Mouse (Mus musculus) limb, embryonic 15.5 days (tissue): ENCODE data around the gene Nrp1. TPM values are rescaled to one million over a fixed set of nuclear protein-coding genes. Genes with fewer than 3 reads are reported as not detected.
A peak's percentile ranks its signal among the peaks of the same experiment; 100 is the strongest.

Experiments
- ATAC-seq: fragments of 200-750 bp; cut with Nextera tagmentation; 2 replicates; pipeline ENCODE4 v1.8.0; 2017; ENCODE audit warnings: low read depth, moderate TSS enrichment; ENCODE audit not compliant: insufficient number of reproducible peaks, low FRiP score, low TSS enrichment
- H3K27ac ChIP-seq: fragments of 300-500 bp; sonication (generic); 2 replicates; pipeline ENCODE4 v1.5.1; 2015; ENCODE audit warnings: moderate library complexity, mild to moderate bottlenecking, inconsistent platforms
- H3K27me3 ChIP-seq: fragments of 300-500 bp; sonication (generic); 2 replicates; pipeline ENCODE4 v1.6.1; 2015; ENCODE audit warnings: inconsistent platforms
- H3K36me3 ChIP-seq: fragments of 300-500 bp; sonication (generic); 2 replicates; pipeline ENCODE4 v1.6.1; 2015; ENCODE audit warnings: inconsistent platforms
- H3K4me1 ChIP-seq: fragments of 300-500 bp; sonication (generic); 2 replicates; pipeline ENCODE4 v1.6.1; 2015; ENCODE audit warnings: inconsistent platforms
- H3K4me2 ChIP-seq: fragments of 300-500 bp; sonication (generic); 2 replicates; pipeline ENCODE4 v1.6.1; 2015; ENCODE audit warnings: mild to moderate bottlenecking, inconsistent platforms
- H3K4me3 ChIP-seq: fragments of 300-500 bp; sonication (generic); 2 replicates; pipeline ENCODE4 v1.5.1; 2015; ENCODE audit warnings: mild to moderate bottlenecking, inconsistent platforms
- H3K9ac ChIP-seq: fragments of 300-500 bp; sonication (generic); 2 replicates; pipeline ENCODE4 v1.6.1; 2015; ENCODE audit warnings: inconsistent platforms
- H3K9me3 ChIP-seq: fragments of 300-500 bp; sonication (generic); 2 replicates; pipeline ENCODE4 v1.6.1; 2016; ENCODE audit warnings: inconsistent platforms
- WGBS: fragments of 180-500 bp; shearing (Covaris S2); methylation state at CpG from one replicate; pipeline ENCODE4 v1.1.7; 2015; 5-methylcytosine and 5-hydroxymethylcytosine counted together
- polyA plus RNA-seq: library from polyadenylated mRNA; unstranded; fragments of >200 nt; fragmentation: Nextera tagmentation; extraction: Ambion mirVana; gene quantifications from 2 replicates; pipeline ENCODE4 v1.2.1, GENCODE M21; 2015

The Nrp1 gene
- 93.4 and 100 TPM in 2 replicates for polyA plus RNA-seq

- H3K4me1 ChIP-seq, result peaks cover 35% of the 10 kb centered on the region
- peaks cover 11% of the 10 kb centered on the region for H3K27me3 ChIP-seq
- peak; percentile 35; the same call in 1 of the 2 replicates for ATAC-seq
These were observed at the start of gene Nrp1 for GRCm38 (mm10) chr8:128358406-128358755. Gene Nrp1 (plus strand): TSS chr8:128358604.

GRCm38 (mm10) chr8:128320797-128321196 lies 37.6 kb upstream of the Nrp1 start:
- H3K9me3 ChIP-seq, result no peaks in the 10 kb centered on the region
- ATAC-seq, result no peak
- no peak overlapping the region for H3K27ac ChIP-seq
- H3K36me3 ChIP-seq, result no peaks in the 10 kb centered on the region
- no peak overlapping the region for H3K9ac ChIP-seq
- 87% methylated on average over 2 of the region's 2 CpGs for WGBS
- no peak overlapping the region for H3K4me3 ChIP-seq
- no peaks in the 10 kb centered on the region for H3K27me3 ChIP-seq
- no peaks in the 10 kb centered on the region for H3K4me1 ChIP-seq
- no peak overlapping the region for H3K4me2 ChIP-seq

More at GRCm38 (mm10) chr8:128358406-128358755, at the start of gene Nrp1:
- Histone ChIP-seq H3K27ac (peak within 1 kb of the TSS; percentile 93), H3K9ac (peak within 1 kb of the TSS; percentile 65), H3K9me3 (no peaks in the 10 kb centered on the region), H3K4me2 (peak within 1 kb of the TSS; percentile 88), H3K4me3 (peak within 1 kb of the TSS; percentile 71), H3K36me3 (no peaks in the 10 kb centered on the region)
- under 1% methylated on average over 21 of the region's 21 CpGs for WGBS

- Histone ChIP-seq H3K4me1 (0 out of 2 replicates have a peak, but pooled peaks cover 4% of the 10 kb centered on the region), H3K4me3 (no peak overlapping the region), H3K4me2 (no peak overlapping the region), H3K27me3 (no peaks in the 10 kb centered on the region), H3K27ac (no peak overlapping the region), H3K9me3 (no peaks in the 10 kb centered on the region), H3K36me3 (no peaks in the 10 kb centered on the region), H3K9ac (no peak overlapping the region)
- no peak for ATAC-seq
- WGBS, result 86% methylated on average over 1 of the region's 1 CpGs
These were observed 31.1 kb upstream of the Nrp1 start for GRCm38 (mm10) chr8:128327281-128327680.

GRCm38 (mm10) chr8:128327922-128328321 lies 30.5 kb upstream of the Nrp1 start:
- Histone ChIP-seq H3K36me3 (no peaks in the 10 kb centered on the region), H3K27ac (no peak overlapping the region), H3K4me2 (no peak overlapping the region), H3K4me3 (no peak overlapping the region), H3K9me3 (no peaks in the 10 kb centered on the region), H3K9ac (no peak overlapping the region), H3K27me3 (no peaks in the 10 kb centered on the region), H3K4me1 (0 out of 2 replicates have a peak, but pooled peaks cover 4% of the 10 kb centered on the region)
- WGBS, result 11% methylated on average over 2 of the region's 2 CpGs
- no peak for ATAC-seq

GRCm38 (mm10) chr8:128329502-128329901 lies 28.9 kb upstream of the Nrp1 start:
- H3K4me2 ChIP-seq, result no peak overlapping the region
- no peaks in the 10 kb centered on the region for H3K36me3 ChIP-seq
- 0 out of 2 replicates have a peak, but pooled peaks cover 4% of the 10 kb centered on the region for H3K4me1 ChIP-seq
- H3K27ac ChIP-seq, result no peak overlapping the region
- H3K9ac ChIP-seq, result no peak overlapping the region
- H3K27me3 ChIP-seq, result no peaks in the 10 kb centered on the region
- 90% methylated on average over 3 of the region's 3 CpGs for WGBS
- no peaks in the 10 kb centered on the region for H3K9me3 ChIP-seq
- H3K4me3 ChIP-seq, result no peak overlapping the region
- ATAC-seq, result no peak

- no peak overlapping the region for H3K9ac ChIP-seq
- no peak overlapping the region for H3K27ac ChIP-seq
- H3K36me3 ChIP-seq, result no peaks in the 10 kb centered on the region
- H3K27me3 ChIP-seq, result no peaks in the 10 kb centered on the region
- H3K4me2 ChIP-seq, result no peak overlapping the region
- H3K9me3 ChIP-seq, result no peaks in the 10 kb centered on the region
- no peak overlapping the region for H3K4me3 ChIP-seq
- ATAC-seq, result no peak
- WGBS, result 81% methylated on average over 3 of the region's 3 CpGs
- H3K4me1 ChIP-seq, result no peaks in the 10 kb centered on the region
These were observed 22.4 kb upstream of the Nrp1 start for GRCm38 (mm10) chr8:128335976-128336375.

- Histone ChIP-seq H3K9me3 (no peaks in the 10 kb centered on the region), H3K27me3 (no peaks in the 10 kb centered on the region), H3K4me3 (no peak overlapping the region), H3K4me2 (no peak overlapping the region), H3K9ac (no peak overlapping the region), H3K36me3 (no peaks in the 10 kb centered on the region), H3K27ac (no peak overlapping the region), H3K4me1 (no peaks in the 10 kb centered on the region)
- ATAC-seq, result no peak
These were observed 19.5 kb upstream of the Nrp1 start for GRCm38 (mm10) chr8:128338951-128339350.

GRCm38 (mm10) chr8:128339521-128339920 lies 18.9 kb upstream of the Nrp1 start:
- H3K4me2 ChIP-seq, result no peak overlapping the region

GRCm38 (mm10) chr8:128350405-128350804 lies 8.0 kb upstream of the Nrp1 start:
- no peak overlapping the region for H3K27ac ChIP-seq
- no peak for ATAC-seq
- H3K4me1 ChIP-seq, result no peaks in the 10 kb centered on the region
- no peaks in the 10 kb centered on the region for H3K27me3 ChIP-seq
- no peaks in the 10 kb centered on the region for H3K36me3 ChIP-seq
- no peak overlapping the region for H3K9ac ChIP-seq
- H3K9me3 ChIP-seq, result no peaks in the 10 kb centered on the region
- H3K4me2 ChIP-seq, result no peak overlapping the region
- H3K4me3 ChIP-seq, result no peak overlapping the region

More at GRCm38 (mm10) chr8:128339521-128339920, 18.9 kb upstream of the Nrp1 start:
- Histone ChIP-seq H3K4me1 (no peaks in the 10 kb centered on the region), H3K27me3 (no peaks in the 10 kb centered on the region), H3K9me3 (no peaks in the 10 kb centered on the region), H3K4me3 (no peak overlapping the region), H3K9ac (no peak overlapping the region), H3K36me3 (no peaks in the 10 kb centered on the region), H3K27ac (no peak overlapping the region)
- ATAC-seq, result no peak
- WGBS, result 83% methylated on average over 3 of the region's 3 CpGs

GRCm38 (mm10) chr8:128351211-128351610 lies 7.2 kb upstream of the Nrp1 start:
- Histone ChIP-seq H3K36me3 (no peaks in the 10 kb centered on the region), H3K27me3 (no peaks in the 10 kb centered on the region), H3K9ac (no peak overlapping the region), H3K4me1 (0 out of 2 replicates have a peak, but pooled peaks cover 3% of the 10 kb centered on the region), H3K27ac (no peak overlapping the region), H3K4me2 (no peak overlapping the region), H3K4me3 (no peak overlapping the region), H3K9me3 (no peaks in the 10 kb centered on the region)
- ATAC-seq, result no peak

- Histone ChIP-seq H3K4me1 (peaks cover 17% of the 10 kb centered on the region), H3K27me3 (no peaks in the 10 kb centered on the region), H3K9ac (no peak overlapping the region), H3K4me3 (no peak overlapping the region), H3K36me3 (no peaks in the 10 kb centered on the region), H3K9me3 (no peaks in the 10 kb centered on the region), H3K27ac (no peak overlapping the region), H3K4me2 (no peak overlapping the region)
- WGBS, result 84% methylated on average over 2 of the region's 2 CpGs
- no peak for ATAC-seq
These were observed 5.6 kb upstream of the Nrp1 start for GRCm38 (mm10) chr8:128352821-128353220.

GRCm38 (mm10) chr8:128353999-128354398 lies 4.4 kb upstream of the Nrp1 start:
- no peaks in the 10 kb centered on the region for H3K36me3 ChIP-seq
- H3K9ac ChIP-seq, result no peak overlapping the region
- no peak overlapping the region for H3K27ac ChIP-seq
- ATAC-seq, result no peak
- H3K4me1 ChIP-seq, result peaks cover 25% of the 10 kb centered on the region
- H3K4me3 ChIP-seq, result no peak overlapping the region
- H3K4me2 ChIP-seq, result no peak overlapping the region
- H3K9me3 ChIP-seq, result no peaks in the 10 kb centered on the region
- H3K27me3 ChIP-seq, result no peaks in the 10 kb centered on the region
- 14% methylated on average over 1 of the region's 1 CpGs for WGBS

GRCm38 (mm10) chr8:128355091-128355490 lies 3.3 kb upstream of the Nrp1 start:
- Histone ChIP-seq H3K4me3 (no peak overlapping the region), H3K4me1 (peaks cover 34% of the 10 kb centered on the region), H3K4me2 (no peak overlapping the region), H3K9ac (no peak overlapping the region), H3K9me3 (no peaks in the 10 kb centered on the region), H3K36me3 (no peaks in the 10 kb centered on the region), H3K27ac (no peak overlapping the region), H3K27me3 (no peaks in the 10 kb centered on the region)
- no peak for ATAC-seq
- WGBS, result 97% methylated on average over 1 of the region's 1 CpGs
